Mouse (Mus musculus): ENCODE data around the gene Tmem170. TPM values are rescaled to one million over a fixed set of nuclear protein-coding genes. Genes with fewer than 3 reads are reported as not detected.

Tmem170 gene
- polyA plus RNA-seq, 1 experiment from 2014 or later: 10.1 TPM

DNA sequence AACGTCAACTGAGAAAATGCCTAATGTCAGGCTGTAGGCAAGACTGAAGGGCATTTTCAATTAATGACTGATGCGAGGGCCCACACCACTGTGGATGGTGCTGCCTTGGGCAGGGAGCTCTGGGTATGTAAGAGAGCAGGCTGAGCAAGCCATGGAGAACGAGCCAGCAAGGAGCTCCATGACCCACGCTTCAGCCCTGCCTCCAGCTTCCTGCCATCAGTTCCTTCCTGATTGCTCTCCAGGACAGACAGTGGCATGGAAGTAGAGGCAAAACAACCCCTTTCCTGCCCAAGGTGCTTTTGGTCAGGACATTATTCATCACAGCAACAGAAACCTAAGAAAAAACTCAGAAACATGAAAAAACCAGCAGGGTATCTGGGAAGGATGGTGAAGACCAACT lies 55.9 kb downstream of the Tmem170 start:
- Histone ChIP-seq H3K27me3 (ENCODE audit: control insufficient read depth, insufficient read depth, low read length) (no peaks in the 10 kb centered on the region), H3K4me2 (replicated peaks; ENCODE audit: low read depth) (no peak overlapping the region), H3K36me3 (ENCODE audit: control insufficient read depth, insufficient read depth, low read length) (no peaks in the 10 kb centered on the region), H3K4me1 (replicated peaks; ENCODE audit: control insufficient read depth, insufficient read depth) (no peaks in the 10 kb centered on the region), H3K9ac (ENCODE audit: low read length) (no peak overlapping the region), H3K27ac (replicated peaks) (no peak overlapping the region), H3K4me3 (ENCODE audit: low read depth, low read length) (no peak overlapping the region), H3K9me3 (ENCODE audit: control insufficient read depth, low read length) (no peaks in the 10 kb centered on the region)
- DNase-seq (ENCODE audit: low spot score): no peak
- ATAC-seq (ENCODE audit: low FRiP score, low TSS enrichment): no peak
- no peak for TF ChIP-seq EP300 (optimal IDR thresholded peaks at IDR 0.05)
- no peak for TF ChIP-seq CTCF (IDR thresholded peaks at IDR 0.05; ENCODE audit: low read depth)
- WGBS: 79% methylated on average over 4 of the region's 4 CpGs

- no peak overlapping the region for H3K4me3 ChIP-seq (ENCODE audit: low read depth, low read length)
- ATAC-seq (ENCODE audit: low FRiP score, low TSS enrichment): no peak; the same call in 1 of the 2 replicates
- TF ChIP-seq CTCF (IDR thresholded peaks at IDR 0.05; ENCODE audit: low read depth) (no peak), EP300 (optimal IDR thresholded peaks at IDR 0.05) (no peak)
- no peak overlapping the region for H3K27ac ChIP-seq (replicated peaks)
- no peaks in the 10 kb centered on the region for H3K4me1 ChIP-seq (replicated peaks; ENCODE audit: control insufficient read depth, insufficient read depth)
- H3K9me3 ChIP-seq (ENCODE audit: control insufficient read depth, low read length): no peaks in the 10 kb centered on the region
- H3K36me3 ChIP-seq (ENCODE audit: control insufficient read depth, insufficient read depth, low read length): no peaks in the 10 kb centered on the region; the same call in 1 of the 2 replicates
- no peak overlapping the region for H3K4me2 ChIP-seq (replicated peaks; ENCODE audit: low read depth)
- H3K27me3 ChIP-seq (ENCODE audit: control insufficient read depth, insufficient read depth, low read length): no peaks in the 10 kb centered on the region
- 88% methylated on average over 12 of the region's 12 CpGs for WGBS
- no peak for DNase-seq (ENCODE audit: low spot score)
- no peak overlapping the region for H3K9ac ChIP-seq (ENCODE audit: low read length)
These were observed 56.5 kb downstream of the Tmem170 start for GRCm38 (mm10) chr8:111820018-111820417.

DNA sequence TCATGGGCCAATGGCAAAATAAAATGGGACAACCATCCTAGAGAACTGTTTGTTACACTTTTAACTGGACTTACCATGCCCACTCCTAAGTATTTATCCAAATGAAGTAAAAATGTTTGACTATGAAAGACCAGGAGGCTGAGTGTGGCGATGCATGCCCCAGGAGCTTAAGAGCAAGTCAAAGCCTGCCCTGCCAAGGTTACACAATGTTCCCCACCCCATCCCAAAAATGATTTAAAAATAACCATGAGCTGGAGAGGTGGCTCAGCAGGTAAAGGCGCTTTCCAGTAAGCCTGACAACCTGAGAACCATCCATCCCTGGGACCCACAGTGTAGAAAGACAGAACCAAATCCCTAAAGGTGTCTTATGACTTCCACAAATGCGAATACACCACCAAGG lies 58.0 kb downstream of the Tmem170 start:
- Histone ChIP-seq H3K9me3 (ENCODE audit: control insufficient read depth, low read length) (no peaks in the 10 kb centered on the region), H3K4me2 (replicated peaks; ENCODE audit: low read depth) (no peak overlapping the region), H3K9ac (ENCODE audit: low read length) (no peak overlapping the region), H3K4me3 (ENCODE audit: low read depth, low read length) (no peak overlapping the region), H3K4me1 (replicated peaks; ENCODE audit: control insufficient read depth, insufficient read depth) (no peaks in the 10 kb centered on the region), H3K27me3 (ENCODE audit: control insufficient read depth, insufficient read depth, low read length) (no peaks in the 10 kb centered on the region), H3K36me3 (ENCODE audit: control insufficient read depth, insufficient read depth, low read length) (peaks cover 3% of the 10 kb centered on the region; the same call in 1 of the 2 replicates), H3K27ac (replicated peaks) (peak overlapping the region; percentile 31; the same call in 1 of the 2 replicates)
- WGBS: 82% methylated on average over 3 of the region's 3 CpGs
- no peak for DNase-seq (ENCODE audit: low spot score)
- TF ChIP-seq CTCF (IDR thresholded peaks at IDR 0.05; ENCODE audit: low read depth) (no peak), EP300 (optimal IDR thresholded peaks at IDR 0.05) (peak; percentile 83)
- no peak; the same call in 1 of the 2 replicates for ATAC-seq (ENCODE audit: low FRiP score, low TSS enrichment)

GRCm38 (mm10) chr8:111815078-111815477 lies 61.5 kb downstream of the Tmem170 start:
- no peaks in the 10 kb centered on the region for H3K27me3 ChIP-seq (ENCODE audit: control insufficient read depth, insufficient read depth, low read length)
- H3K36me3 ChIP-seq (ENCODE audit: control insufficient read depth, insufficient read depth, low read length): peaks cover 3% of the 10 kb centered on the region; the same call in 1 of the 2 replicates
- H3K9me3 ChIP-seq (ENCODE audit: control insufficient read depth, low read length): no peaks in the 10 kb centered on the region
- TF ChIP-seq CTCF (IDR thresholded peaks at IDR 0.05; ENCODE audit: low read depth) (no peak), EP300 (optimal IDR thresholded peaks at IDR 0.05) (no peak)
- no peak overlapping the region for H3K9ac ChIP-seq (ENCODE audit: low read length)
- whole genome bisulfite sequencing: 97% methylated on average over 4 of the region's 4 CpGs
- ATAC-seq (ENCODE audit: low FRiP score, low TSS enrichment) (no peak), DNase-seq (ENCODE audit: low spot score) (no peak)
- no peak overlapping the region for H3K4me3 ChIP-seq (ENCODE audit: low read depth, low read length)
- H3K27ac ChIP-seq (replicated peaks): no peak overlapping the region
- no peaks in the 10 kb centered on the region for H3K4me1 ChIP-seq (replicated peaks; ENCODE audit: control insufficient read depth, insufficient read depth)
- H3K4me2 ChIP-seq (replicated peaks; ENCODE audit: low read depth): no peak overlapping the region

- 94% methylated on average over 9 of the region's 9 CpGs for WGBS
- H3K36me3 ChIP-seq (ENCODE audit: control insufficient read depth, insufficient read depth, low read length): peaks cover 3% of the 10 kb centered on the region; the same call in 1 of the 2 replicates
These were observed 62.7 kb downstream of the Tmem170 start for GRCm38 (mm10) chr8:111813818-111814217.

More at GRCm38 (mm10) chr8:111813818-111814217, 62.7 kb downstream of the Tmem170 start:
- Histone ChIP-seq H3K9ac (ENCODE audit: low read length) (no peak overlapping the region), H3K4me1 (replicated peaks; ENCODE audit: control insufficient read depth, insufficient read depth) (no peaks in the 10 kb centered on the region), H3K27ac (replicated peaks) (no peak overlapping the region), H3K4me2 (replicated peaks; ENCODE audit: low read depth) (no peak overlapping the region), H3K9me3 (ENCODE audit: control insufficient read depth, low read length) (no peaks in the 10 kb centered on the region), H3K27me3 (ENCODE audit: control insufficient read depth, insufficient read depth, low read length) (no peaks in the 10 kb centered on the region), H3K4me3 (ENCODE audit: low read depth, low read length) (no peak overlapping the region)
- TF ChIP-seq EP300 (optimal IDR thresholded peaks at IDR 0.05): no peak
- TF ChIP-seq CTCF (IDR thresholded peaks at IDR 0.05; ENCODE audit: low read depth): no peak
- DNase-seq (ENCODE audit: low spot score) (no peak), ATAC-seq (ENCODE audit: low FRiP score, low TSS enrichment) (no peak)

Other genes with a start within 250 kb of the Tmem170 start
- 5.3 and 5.6 TPM in 2 replicates for gene Ldhd, start 246.4 kb downstream of the Tmem170 start, polyA plus RNA-seq (2015; fragmentation: Nextera tagmentation; extraction: Ambion mirVana)
- 10.5 and 10.9 TPM in 2 replicates for gene Zfp1, start 233.3 kb downstream of the Tmem170 start, polyA plus RNA-seq (2015; fragmentation: Nextera tagmentation; extraction: Ambion mirVana)
- 20.2 and 24.1 TPM in 2 replicates for gene Ctrb1, start 185.7 kb downstream of the Tmem170 start, polyA plus RNA-seq (2015; fragmentation: Nextera tagmentation; extraction: Ambion mirVana)
- 22.6 and 27.4 TPM in 2 replicates for gene Bcar1, start 132.9 kb downstream of the Tmem170 start, polyA plus RNA-seq (2015; fragmentation: Nextera tagmentation; extraction: Ambion mirVana)
- gene Cfdp1, start 22.5 kb downstream of the Tmem170 start, polyA plus RNA-seq (2015; fragmentation: Nextera tagmentation; extraction: Ambion mirVana): 98.6 and 101 TPM in 2 replicates
- 0.36 and 0.39 TPM in 2 replicates for gene Chst5, start 33.7 kb upstream of the Tmem170 start, polyA plus RNA-seq (2015; fragmentation: Nextera tagmentation; extraction: Ambion mirVana)
- 3.3 and 4.1 TPM in 2 replicates for gene Tmem231, start 57.1 kb upstream of the Tmem170 start, polyA plus RNA-seq (2015; fragmentation: Nextera tagmentation; extraction: Ambion mirVana)
- 290 and 292 TPM in 2 replicates for gene Gabarapl2, start 64.0 kb upstream of the Tmem170 start, polyA plus RNA-seq (2015; fragmentation: Nextera tagmentation; extraction: Ambion mirVana)
- 2.5 TPM in 2 replicates for gene Adat1, start 115.6 kb upstream of the Tmem170 start, polyA plus RNA-seq (2015; fragmentation: Nextera tagmentation; extraction: Ambion mirVana)
- 96.0 and 96.5 TPM in 2 replicates for gene Kars, start 134.6 kb upstream of the Tmem170 start, polyA plus RNA-seq (2015; fragmentation: Nextera tagmentation; extraction: Ambion mirVana)
- gene Terf2ip, start 134.6 kb upstream of the Tmem170 start, polyA plus RNA-seq (2015; fragmentation: Nextera tagmentation; extraction: Ambion mirVana): 10.2 and 11.2 TPM in 2 replicates
- gene Gm6793, start 138.3 kb upstream of the Tmem170 start, polyA plus RNA-seq (2015; fragmentation: Nextera tagmentation; extraction: Ambion mirVana): 0.23 and 0.28 TPM in 2 replicates

Measured in stomach, postnatal 0 days (tissue).